Mouse (Mus musculus) cerebellum, adult 9-11 months (tissue): Measurements from ENCODE around the gene Capns2.

Source experiments
- DNase-seq: peaks from one replicate; pipeline ENCODE4 v3.0.0; 2022

Capns2 gene

DNA sequence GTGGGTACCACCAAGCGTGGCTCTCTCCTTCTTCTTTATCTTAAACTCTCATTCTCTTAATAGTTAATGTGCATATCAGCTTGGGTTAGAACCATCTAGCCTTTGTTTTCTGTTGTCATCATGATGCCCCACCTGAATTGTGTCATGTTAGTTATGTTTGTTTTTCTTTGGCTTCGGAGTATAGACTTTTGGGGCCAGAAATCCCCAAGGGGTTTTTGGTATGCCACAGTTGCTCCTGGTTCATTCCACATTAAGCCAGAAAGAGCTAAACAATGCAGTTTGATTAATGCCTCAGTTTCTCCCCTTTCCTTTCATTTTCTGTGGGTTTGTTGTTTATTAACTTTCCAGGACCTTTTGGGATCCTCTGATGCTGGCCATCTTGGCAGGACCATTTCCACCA, 7.2 kb downstream of the Capns2 start:
- DNase-seq: no peak

DNA sequence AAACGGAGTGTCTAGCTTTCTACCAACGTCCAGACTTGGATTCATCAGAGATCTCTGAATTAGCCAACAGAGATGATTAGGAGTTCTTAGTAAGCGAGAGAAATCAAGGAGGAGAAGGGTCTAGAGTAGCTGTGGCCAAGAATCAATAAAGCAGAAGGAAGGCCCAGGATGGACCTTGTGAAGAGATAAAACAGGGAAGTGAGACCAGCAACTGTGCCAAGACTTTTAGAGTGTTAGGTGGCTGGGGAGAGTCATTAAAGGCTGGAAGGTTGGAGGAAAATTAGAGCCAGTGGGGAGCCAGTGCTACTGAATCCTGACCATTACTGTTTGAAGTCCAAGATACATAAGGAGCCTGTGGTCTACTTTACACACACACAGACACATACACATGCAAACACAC, 10.3 kb downstream of the Capns2 start:
- no peak for DNase-seq

DNA sequence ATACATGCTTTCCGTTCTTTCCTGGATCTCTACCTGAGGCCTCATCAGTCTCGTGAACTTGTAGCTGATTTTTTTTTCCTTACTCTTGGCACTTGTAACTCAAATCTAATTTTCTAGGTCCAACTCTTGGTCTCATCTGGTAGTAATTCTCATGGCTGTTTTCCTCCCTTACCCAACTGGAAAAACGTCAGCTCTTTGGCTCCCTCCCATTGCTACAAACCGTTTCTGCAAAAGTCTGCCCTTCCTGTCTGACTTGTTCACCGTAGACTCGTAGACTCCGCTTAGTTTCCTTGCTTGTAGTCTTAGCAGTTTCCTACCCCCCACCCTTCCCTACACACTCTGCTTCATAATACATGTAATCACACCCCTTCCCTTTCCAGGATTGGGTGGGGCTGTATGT, 12.2 kb downstream of the Capns2 start:
- DNase-seq: no peak

DNA sequence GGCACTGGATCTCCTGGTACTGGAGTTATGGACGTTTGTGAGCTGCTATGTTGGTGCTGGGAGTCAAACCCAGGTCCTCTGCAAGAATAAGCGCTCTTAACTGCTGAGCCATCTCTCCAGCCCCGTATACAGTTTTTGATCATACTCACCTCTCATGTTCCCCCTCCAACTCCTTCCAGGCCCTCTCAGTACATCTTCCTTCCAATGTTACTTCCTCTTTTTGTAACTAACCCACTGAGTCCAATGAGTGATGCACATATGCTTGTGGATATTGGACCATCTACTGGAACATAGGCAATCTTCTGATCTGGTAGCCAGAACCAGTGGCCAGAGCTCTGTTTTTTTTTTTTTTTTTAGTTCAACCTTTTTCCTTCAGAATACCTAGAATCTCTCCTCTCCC, 14.9 kb downstream of the Capns2 start:
- DNase-seq: no peak

DNA sequence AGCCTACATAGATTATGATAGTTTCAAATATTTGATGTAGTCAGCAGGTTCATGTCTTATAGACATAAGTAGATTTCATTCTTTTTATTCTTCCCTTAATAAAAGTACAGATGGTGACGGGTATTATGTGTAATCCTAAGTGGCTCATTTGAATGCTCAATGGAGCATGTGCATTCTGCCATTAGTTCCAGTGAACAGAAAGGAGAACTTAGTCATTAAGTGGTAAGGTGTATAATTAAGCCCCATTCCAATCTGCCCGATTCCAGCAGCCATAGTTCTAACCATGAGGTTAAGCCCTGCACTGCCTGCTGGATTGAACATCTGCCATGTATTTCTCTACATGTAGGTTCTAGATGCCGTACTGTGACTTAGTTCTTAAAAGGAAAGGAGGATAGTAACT, 20.6 kb downstream of the Capns2 start:
- DNase-seq: no peak

DNA sequence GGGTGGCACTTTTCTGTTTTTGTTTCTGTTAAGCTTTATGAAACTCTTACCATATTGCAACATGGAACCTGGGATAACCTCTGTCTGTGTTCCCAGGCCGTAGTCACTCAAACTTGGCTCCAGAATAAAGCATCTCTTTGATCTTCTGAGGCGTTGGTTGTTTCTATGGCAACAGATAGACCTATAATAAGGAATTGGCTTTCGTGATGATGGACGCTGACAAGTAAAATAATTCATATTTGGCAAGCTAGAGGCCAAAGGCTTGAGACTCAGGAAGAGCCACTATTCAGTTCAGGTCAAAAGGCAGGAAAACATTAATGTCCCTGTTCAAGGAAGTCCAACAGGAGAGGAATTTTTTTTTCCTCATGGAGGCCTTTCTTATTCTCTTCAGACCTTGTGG, 27.8 kb downstream of the Capns2 start:
- DNase-seq: no peak

DNA sequence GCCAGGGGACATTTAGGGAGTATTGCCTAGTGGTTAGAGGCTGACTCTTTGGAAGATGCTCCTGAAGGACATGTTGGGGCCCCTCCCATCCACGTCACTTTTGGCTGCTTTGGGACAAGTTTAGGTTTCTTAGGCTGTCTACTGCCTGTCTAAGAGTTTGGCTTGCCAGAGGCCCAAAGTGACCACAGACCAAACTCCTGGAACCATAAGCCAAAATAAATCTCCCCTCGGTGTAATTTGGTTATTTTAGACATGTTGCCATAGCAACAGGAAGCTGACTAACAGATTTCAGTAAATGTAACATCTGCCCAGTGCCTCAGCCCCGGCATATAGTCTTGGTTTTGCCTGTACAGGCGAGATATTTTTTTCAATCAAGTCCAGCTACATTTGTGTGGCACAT, 36.8 kb downstream of the Capns2 start:
- no peak for DNase-seq

DNA sequence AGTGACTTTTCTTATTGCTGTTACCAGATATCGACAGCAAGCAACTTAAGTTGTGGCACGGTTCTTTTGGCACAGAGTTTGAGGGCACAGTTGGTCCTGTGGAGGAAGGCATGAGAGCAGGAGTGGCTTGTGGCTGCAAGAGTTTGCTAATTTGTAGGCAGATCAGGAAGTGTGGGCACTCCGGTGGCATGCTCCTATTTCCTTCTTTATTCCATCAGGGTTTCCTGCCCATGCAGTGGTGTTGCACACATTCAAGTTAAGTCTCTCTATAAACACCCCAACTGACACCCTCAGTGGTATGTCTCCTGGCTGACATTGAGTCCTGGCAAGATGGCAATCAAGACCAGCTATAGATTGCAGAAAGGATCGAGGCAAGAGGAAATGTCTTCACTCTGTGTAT, 47.9 kb downstream of the Capns2 start:
- DNase-seq: no peak

DNA sequence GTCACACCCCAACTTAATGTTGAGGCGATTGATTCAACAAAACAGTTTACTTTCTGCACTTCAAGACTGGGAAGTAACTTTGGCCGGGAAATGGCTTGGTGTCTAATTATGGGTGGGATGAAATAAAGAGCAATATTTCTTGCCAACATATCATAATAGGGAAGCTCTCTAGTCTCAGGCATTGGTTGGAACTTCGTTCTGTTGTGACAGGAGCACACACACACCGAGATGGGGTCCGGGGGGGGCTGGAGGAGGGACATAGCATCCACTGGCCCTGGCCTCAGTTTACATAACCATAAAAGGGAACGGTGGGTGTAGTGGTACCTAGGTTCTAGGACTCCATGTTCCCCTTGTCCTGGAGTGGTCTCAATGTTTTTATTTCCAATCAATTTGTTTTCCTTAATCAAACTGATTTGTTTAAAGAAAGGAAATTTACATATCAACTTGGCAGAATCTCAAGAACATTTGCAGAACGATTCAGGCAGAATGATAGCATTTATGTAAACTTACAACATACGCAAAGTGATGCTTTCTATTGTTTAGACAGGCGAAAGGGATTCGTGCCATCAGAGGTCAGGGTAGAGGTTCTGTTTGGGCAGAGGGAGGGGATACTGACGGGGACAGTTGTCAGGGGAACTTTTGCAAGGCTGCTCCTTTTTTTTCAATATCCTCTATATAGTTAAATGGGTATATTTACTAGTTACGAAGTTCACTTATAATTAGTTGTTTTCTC, 49.6 kb downstream of the Capns2 start:
- no peak for DNase-seq
